Mouse (Mus musculus): ENCODE results near the gene Erc1. TPM values are rescaled to one million over a fixed set of nuclear protein-coding genes. Genes with fewer than 3 reads are reported as not detected.

Gene Erc1
- polyA plus RNA-seq, 1 experiment from 2014 or later: 34.9 TPM

GRCm38 (mm10) chr6:119526498-119526897 lies 321.5 kb downstream of the Erc1 start:
- ATAC-seq (ENCODE audit: low FRiP score): no peak
- H3K4me2 ChIP-seq: no peak overlapping the region
- H3K27me3 ChIP-seq: no peaks in the 10 kb centered on the region
- H3K9me3 ChIP-seq: no peaks in the 10 kb centered on the region
- no peak overlapping the region for H3K9ac ChIP-seq
- no peak overlapping the region for H3K27ac ChIP-seq
- no peaks in the 10 kb centered on the region for H3K36me3 ChIP-seq (replicated peaks)
- no peak overlapping the region for H3K4me3 ChIP-seq (replicated peaks)
- peaks cover 24% of the 10 kb centered on the region for H3K4me1 ChIP-seq
- 85% methylated on average over 5 of the region's 5 CpGs for WGBS

- H3K27ac ChIP-seq: no peak overlapping the region
- H3K36me3 ChIP-seq (replicated peaks): no peaks in the 10 kb centered on the region
- H3K4me2 ChIP-seq: 0 out of 2 replicates have a peak overlapping the region, but pooled peaks have one; percentile 2
- H3K4me3 ChIP-seq (replicated peaks): no peak overlapping the region
- no peaks in the 10 kb centered on the region for H3K27me3 ChIP-seq
- WGBS: 43% methylated on average over 3 of the region's 3 CpGs
- no peak overlapping the region for H3K9ac ChIP-seq
- peaks cover 26% of the 10 kb centered on the region for H3K4me1 ChIP-seq
- ATAC-seq (ENCODE audit: low FRiP score): no peak
- H3K9me3 ChIP-seq: no peaks in the 10 kb centered on the region
Measured at GRCm38 (mm10) chr6:119521931-119522391, 326.0 kb downstream of the Erc1 start.

GRCm38 (mm10) chr6:119521482-119521900 lies 326.5 kb downstream of the Erc1 start:
- WGBS: 67% methylated on average over 3 of the region's 3 CpGs
- no peak for ATAC-seq (ENCODE audit: low FRiP score)
- Histone ChIP-seq H3K4me2 (no peak overlapping the region), H3K9me3 (no peaks in the 10 kb centered on the region), H3K9ac (no peak overlapping the region), H3K27ac (no peak overlapping the region), H3K27me3 (no peaks in the 10 kb centered on the region), H3K4me1 (peaks cover 25% of the 10 kb centered on the region), H3K36me3 (replicated peaks) (no peaks in the 10 kb centered on the region), H3K4me3 (replicated peaks) (no peak overlapping the region)

Other genes with a start within 250 kb of the Erc1 start
- 22.8 and 25.2 TPM in 2 replicates for gene Rad52, start 54.5 kb upstream of the Erc1 start, polyA plus RNA-seq (2016; fragmentation: Nextera tagmentation; extraction: Ambion mirVana)
- 65.5 and 77.6 TPM in 2 replicates for gene Wnk1, start 190.5 kb upstream of the Erc1 start, polyA plus RNA-seq (2016; fragmentation: Nextera tagmentation; extraction: Ambion mirVana)
- gene Ninj2, start 245.2 kb upstream of the Erc1 start, polyA plus RNA-seq (2016; fragmentation: Nextera tagmentation; extraction: Ambion mirVana): not detected in 2 replicates